7 mouse cellular contexts compared by ENCODE assay signal in genomic region chr3:135422232-135422855, GRCm38 (mm10). TPM values are rescaled to one million over a fixed set of nuclear protein-coding genes. Genes with fewer than 3 reads are reported as not detected.
DNase-seq lines count a peak whose midpoint lies in the region; ATAC-seq and TF ChIP-seq lines count a peak whose summit lies in the region.

No protein-coding gene starts in this region.

- no peaks in the 10 kb centered on the region for H3K36me3 ChIP-seq in lung, embryonic 15.5 days
- no peaks in the 10 kb centered on the region for H3K36me3 ChIP-seq in embryonic facial prominence, embryonic 14.5 days (ENCODE audit: control insufficient read depth, insufficient read depth, low read length)
- peaks cover 11% of the 10 kb centered on the region for H3K36me3 ChIP-seq in limb, embryonic 10.5 days

- H3K4me2 ChIP-seq in lung, embryonic 15.5 days: peak overlapping the region; percentile 67
- H3K4me2 ChIP-seq in embryonic facial prominence, embryonic 14.5 days (ENCODE audit: low read depth, low read length): peak overlapping the region; percentile 86

- no peak for ATAC-seq in lung, embryonic 15.5 days (ENCODE audit: borderline replicate concordance, extremely low read depth, low FRiP score, low TSS enrichment)
- no peak for ATAC-seq in embryonic facial prominence, embryonic 14.5 days (ENCODE audit: low read depth)

- H3K27me3 ChIP-seq in lung, embryonic 15.5 days: no peaks in the 10 kb centered on the region
- H3K27me3 ChIP-seq in embryonic facial prominence, embryonic 14.5 days (replicated peaks; ENCODE audit: control insufficient read depth, insufficient read depth, low read length): no peaks in the 10 kb centered on the region
- H3K27me3 ChIP-seq in limb, embryonic 10.5 days (ENCODE audit: low read depth, poor library complexity, severe bottlenecking): no peaks in the 10 kb centered on the region

- WGBS in lung, embryonic 15.5 days: 13% methylated on average over 8 of the region's 8 CpGs
- WGBS in embryonic facial prominence, embryonic 14.5 days: 24% methylated on average over 8 of the region's 8 CpGs
- 37% methylated on average over 8 of the region's 8 CpGs for WGBS in limb, embryonic 10.5 days
- WGBS in olfactory bulb, adult 2 months: 15% methylated on average over 8 of the region's 8 CpGs

- DNase-seq in lung, postnatal 25 days (ENCODE audit: low spot score): no peak
- DNase-seq in embryonic facial prominence, embryonic 14.5 days (ENCODE audit: low spot score): no peak
- no peak for DNase-seq in limb, embryonic 10.5 days (ENCODE audit: low spot score)
- DNase-seq in layer of hippocampus, adult 18-20 months (ENCODE audit: low spot score in 2 of 2): no peak
- no peak for DNase-seq in frontal cortex, postnatal 14 days (ENCODE audit: low spot score in 2 of 2)

- peak overlapping the region; percentile 81 for H3K9ac ChIP-seq in lung, embryonic 15.5 days
- peak overlapping the region; percentile 76 for H3K9ac ChIP-seq in embryonic facial prominence, embryonic 14.5 days (ENCODE audit: low read depth, low read length)

- H3K27ac ChIP-seq in lung, embryonic 15.5 days: peak overlapping the region; percentile 97
- H3K27ac ChIP-seq in embryonic facial prominence, embryonic 14.5 days (replicated peaks; ENCODE audit: low read depth, low read length): peak overlapping the region; percentile 96
- peak overlapping the region; percentile 95 for H3K27ac ChIP-seq in limb, embryonic 10.5 days
- peak overlapping the region; percentile 96 for H3K27ac ChIP-seq in olfactory bulb, adult 2 months (ENCODE audit: insufficient read depth, low read depth, low read length)

- TF ChIP-seq POLR2A in olfactory bulb, adult 2 months (IDR thresholded peaks at IDR 0.05; ENCODE audit: insufficient read depth, low read depth, low read length): no peak

- TF ChIP-seq CTCF in olfactory bulb, adult 2 months (IDR thresholded peaks at IDR 0.05; ENCODE audit: insufficient read depth, low read depth, low read length): no peak

- peak overlapping the region; percentile 88 for H3K4me3 ChIP-seq in lung, embryonic 15.5 days
- peak overlapping the region; percentile 65 for H3K4me3 ChIP-seq in embryonic facial prominence, embryonic 14.5 days (ENCODE audit: low read depth, low read length)
- H3K4me3 ChIP-seq in limb, embryonic 10.5 days: peak overlapping the region; percentile 70
- peak overlapping the region; percentile 97 for H3K4me3 ChIP-seq in olfactory bulb, adult 2 months (ENCODE audit: insufficient read depth, low read depth, low read length)

- H3K4me1 ChIP-seq in lung, embryonic 15.5 days: peaks cover 8% of the 10 kb centered on the region
- H3K4me1 ChIP-seq in embryonic facial prominence, embryonic 14.5 days (ENCODE audit: control insufficient read depth, insufficient read depth, low read length): peaks cover 15% of the 10 kb centered on the region
- H3K4me1 ChIP-seq in limb, embryonic 10.5 days: peaks cover 20% of the 10 kb centered on the region
- no peaks in the 10 kb centered on the region for H3K4me1 ChIP-seq in olfactory bulb, adult 2 months (ENCODE audit: control insufficient read depth, insufficient read depth, low read length)

- no peaks in the 10 kb centered on the region for H3K9me3 ChIP-seq in lung, embryonic 15.5 days
- H3K9me3 ChIP-seq in embryonic facial prominence, embryonic 14.5 days (ENCODE audit: control insufficient read depth, low read length): no peaks in the 10 kb centered on the region
- H3K9me3 ChIP-seq in limb, embryonic 10.5 days (replicated peaks): no peaks in the 10 kb centered on the region

RNA-seq across cellular contexts. Expression of gene Cisd2, which starts 1.4 kb away (rescaled TPM):
- 62.4 and 66.1 TPM in 2 replicates for polyA plus RNA-seq in lung, embryonic 15.5 days (2015; fragmentation: Nextera tagmentation; extraction: Ambion mirVana)
- polyA plus RNA-seq in embryonic facial prominence, embryonic 14.5 days (2014; fragmentation: Nextera tagmentation; extraction: Ambion mirVana): 41.0 and 43.8 TPM in 2 replicates
- polyA plus RNA-seq in limb, embryonic 10.5 days (2016; fragmentation: Nextera tagmentation; extraction: Ambion mirVana): 66.4 and 75.3 TPM in 2 replicates
- polyA plus RNA-seq in olfactory bulb, adult 2 months (2012; ENCODE audit: insufficient read depth, insufficient read length, low replicate concordance, missing spikeins): not detected in 2 replicates
- total RNA-seq in layer of hippocampus, adult 18-20 months (2021): 10 to 100 TPM; 32.1 to 32.4 TPM

RNA-seq across cellular contexts. Expression of gene Ube2d3, which starts 15.6 kb away (rescaled TPM):
- 504 and 516 TPM in 2 replicates for polyA plus RNA-seq in lung, embryonic 15.5 days (2015; fragmentation: Nextera tagmentation; extraction: Ambion mirVana)
- 506 and 518 TPM in 2 replicates for polyA plus RNA-seq in embryonic facial prominence, embryonic 14.5 days (2014; fragmentation: Nextera tagmentation; extraction: Ambion mirVana)
- 530 and 546 TPM in 2 replicates for polyA plus RNA-seq in limb, embryonic 10.5 days (2016; fragmentation: Nextera tagmentation; extraction: Ambion mirVana)
- polyA plus RNA-seq in olfactory bulb, adult 2 months (2012; ENCODE audit: insufficient read depth, insufficient read length, low replicate concordance, missing spikeins): 60.9 and 109 TPM in 2 replicates
- total RNA-seq in layer of hippocampus, adult 18-20 months (2021): 100 to 1,000 TPM; 233 to 238 TPM
